Mouse (Mus musculus) right cerebral cortex, adult 2 months (tissue): ENCODE data around the gene Fgf4.

Source experiments
- DNase-seq, 2 experiments: peaks; one replicate each; pipeline ENCODE4 v3.0.0; 2021 to 2022; ENCODE audit warnings: low spot score in 2 of 2

Gene Fgf4

GRCm38 (mm10) chr7:144911121-144911520 lies 64.0 kb downstream of the Fgf4 start:
- DNase-seq: peak; percentile 66 to 73

GRCm38 (mm10) chr7:144912897-144913296 lies 65.7 kb downstream of the Fgf4 start:
- DNase-seq: no peak

- DNase-seq: peak; percentile 93 to 96
Measured at GRCm38 (mm10) chr7:144914296-144914947, 67.3 kb downstream of the Fgf4 start.
